Mouse (Mus musculus) liver, embryonic 14.5 days (tissue): ENCODE results near the gene Pknox2.

Source experiments
- CTCF ChIP-seq: IDR thresholded peaks from 2 replicates; pipeline ENCODE4 v1.5.1; 2016; ENCODE audit warnings: antibody characterized with exemption, low read depth, control low read depth
- EP300 ChIP-seq: IDR thresholded peaks from 2 replicates; pipeline ENCODE4 v1.6.1; 2016; ENCODE audit warnings: antibody characterized with exemption, low read depth

- TF ChIP-seq CTCF = no peak
- no peak for TF ChIP-seq EP300
These were observed 40.8 kb upstream of the Pknox2 start for GRCm38 (mm10) chr9:37188024-37188423.
